Mouse (Mus musculus): ENCODE measurements around the gene Trabd2b.

The Trabd2b gene

GRCm38 (mm10) chr4:114399821-114400220, 6.7 kb upstream of the Trabd2b start:
- no peak for DNase-seq

DNA sequence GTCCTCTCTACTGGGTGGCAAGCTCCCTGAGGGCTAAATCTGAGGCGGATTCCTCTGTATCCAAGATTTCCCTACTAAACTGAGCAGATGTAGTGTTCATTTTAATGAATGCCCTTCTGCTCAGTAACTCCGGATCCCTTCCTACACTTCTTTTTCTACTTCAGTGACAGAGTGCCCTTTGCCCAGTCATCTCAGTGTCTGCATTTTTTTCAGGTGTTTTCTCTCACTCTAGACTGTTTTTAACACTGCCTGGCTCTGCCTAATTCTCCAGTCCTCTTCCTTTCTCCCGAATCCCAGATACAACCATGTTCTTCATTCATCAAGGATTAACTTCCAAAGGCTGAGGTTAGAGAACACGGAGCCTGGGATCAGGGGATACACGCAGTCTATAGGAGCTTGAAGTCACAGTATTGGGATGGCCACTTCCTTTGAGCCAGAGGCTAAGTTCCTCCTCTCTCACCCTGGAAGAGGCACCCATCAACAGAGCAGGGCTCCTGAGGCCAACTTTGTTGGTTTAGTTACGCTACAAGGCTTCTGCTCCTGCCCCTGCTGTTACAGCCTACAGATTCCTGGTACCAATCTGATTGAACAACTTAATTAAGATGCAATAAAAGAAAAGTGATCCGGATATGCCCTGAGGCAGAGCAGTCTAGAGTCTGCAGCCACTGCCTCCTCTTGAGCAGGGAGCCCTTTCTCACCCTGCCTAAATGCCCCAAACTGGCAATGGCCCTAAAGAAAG, 4.4 kb upstream of the Trabd2b start:
- peak; percentile 29 to 38 for DNase-seq

- peak; percentile 92 to 95 for DNase-seq
Observed at GRCm38 (mm10) chr4:114405682-114406354, 706 bp upstream of the Trabd2b start.

DNA sequence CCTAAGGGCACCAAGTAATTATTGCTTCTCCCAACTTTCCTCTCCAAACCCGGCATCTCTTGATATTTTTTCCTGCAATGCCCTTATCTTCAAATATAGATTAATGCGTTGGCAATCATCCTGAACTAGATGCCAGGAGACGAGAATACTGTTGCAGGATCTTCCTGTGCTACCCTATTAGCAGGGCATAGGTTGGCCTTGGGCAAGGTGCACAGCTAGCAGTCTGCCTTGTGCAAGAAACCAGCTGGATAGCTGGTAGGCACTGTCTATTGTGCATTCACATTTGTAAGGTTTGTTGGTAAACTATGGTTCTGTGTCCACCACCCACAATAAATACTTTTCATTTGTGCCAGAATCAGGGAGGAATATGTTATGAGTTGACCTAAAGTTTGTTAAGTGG, 992 bp downstream of the Trabd2b start:
- DNase-seq = peak; percentile 25 to 36

DNA sequence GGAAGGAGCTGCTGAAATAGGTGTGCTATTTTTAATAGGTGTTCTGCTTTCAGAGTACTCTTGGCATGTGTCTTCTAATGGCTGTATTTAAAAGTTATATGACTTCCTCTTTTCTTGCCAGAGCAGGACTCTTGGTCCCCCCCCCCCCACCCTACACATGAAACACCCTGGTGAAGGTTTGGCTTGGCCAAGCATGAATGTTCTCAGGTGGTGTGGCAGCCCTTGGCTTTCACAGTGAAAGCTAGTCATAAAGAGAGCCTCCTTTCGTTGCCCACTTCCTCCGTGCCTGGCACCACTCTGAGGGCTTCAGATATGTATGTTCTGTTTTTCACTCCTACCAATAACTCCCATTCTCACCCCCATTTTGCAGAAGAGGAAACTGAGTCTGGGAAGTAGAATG, 1.8 kb downstream of the Trabd2b start:
- DNase-seq = peak in 1 of 2 experiments; percentile 32

DNA sequence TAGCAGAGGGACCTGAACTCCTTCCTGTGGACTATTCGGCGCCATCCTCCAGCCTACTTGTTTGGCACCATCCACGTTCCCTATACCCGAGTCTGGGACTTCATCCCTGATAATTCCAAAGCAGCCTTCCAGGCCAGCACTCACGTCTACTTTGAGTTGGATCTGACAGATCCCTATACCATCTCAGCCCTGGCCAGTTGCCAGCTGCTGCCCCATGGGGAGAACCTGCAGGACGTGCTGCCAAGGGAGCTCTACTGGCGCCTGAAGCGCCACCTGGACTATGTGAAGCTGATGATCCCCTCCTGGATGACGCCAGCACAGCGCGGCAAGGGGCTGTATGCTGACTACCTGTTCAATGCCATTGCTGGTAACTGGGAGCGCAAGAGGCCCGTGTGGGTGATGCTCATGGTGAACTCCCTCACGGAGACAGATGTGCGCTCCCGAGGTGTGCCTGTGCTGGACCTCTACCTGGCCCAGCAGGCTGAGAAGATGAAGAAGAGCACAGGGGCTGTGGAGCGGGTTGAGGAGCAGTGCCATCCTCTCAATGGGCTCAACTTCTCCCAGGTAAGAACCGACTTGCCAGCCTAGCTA, 2.5 kb downstream of the Trabd2b start:
- DNase-seq = peak in 1 of 2 experiments; percentile 52

GRCm38 (mm10) chr4:114409511-114409910, 3.0 kb downstream of the Trabd2b start:
- DNase-seq = peak; percentile 57 to 84

DNA sequence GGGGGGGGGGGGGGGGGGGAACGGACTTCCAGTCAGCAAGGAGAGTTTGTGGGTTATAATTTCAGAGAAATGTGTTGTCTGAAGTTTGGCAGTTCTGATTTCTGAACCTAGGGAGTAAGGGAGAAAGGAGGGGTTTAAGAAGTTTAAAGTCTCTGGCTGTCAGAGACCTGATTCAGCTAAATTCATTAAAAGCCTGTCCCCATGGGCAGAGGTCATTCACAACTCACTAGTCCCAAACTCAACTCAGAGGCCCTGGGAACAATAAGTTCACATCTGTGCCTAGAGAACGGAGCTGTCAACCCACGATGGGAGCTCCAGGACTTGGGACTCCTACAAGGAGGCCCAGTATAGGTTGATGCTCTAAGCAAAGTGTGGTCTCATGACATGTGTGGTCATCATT, 3.5 kb downstream of the Trabd2b start:
- DNase-seq = peak; percentile 55 to 71

GRCm38 (mm10) chr4:114410443-114410842, 3.9 kb downstream of the Trabd2b start:
- peak; percentile 36 to 47 for DNase-seq

DNA sequence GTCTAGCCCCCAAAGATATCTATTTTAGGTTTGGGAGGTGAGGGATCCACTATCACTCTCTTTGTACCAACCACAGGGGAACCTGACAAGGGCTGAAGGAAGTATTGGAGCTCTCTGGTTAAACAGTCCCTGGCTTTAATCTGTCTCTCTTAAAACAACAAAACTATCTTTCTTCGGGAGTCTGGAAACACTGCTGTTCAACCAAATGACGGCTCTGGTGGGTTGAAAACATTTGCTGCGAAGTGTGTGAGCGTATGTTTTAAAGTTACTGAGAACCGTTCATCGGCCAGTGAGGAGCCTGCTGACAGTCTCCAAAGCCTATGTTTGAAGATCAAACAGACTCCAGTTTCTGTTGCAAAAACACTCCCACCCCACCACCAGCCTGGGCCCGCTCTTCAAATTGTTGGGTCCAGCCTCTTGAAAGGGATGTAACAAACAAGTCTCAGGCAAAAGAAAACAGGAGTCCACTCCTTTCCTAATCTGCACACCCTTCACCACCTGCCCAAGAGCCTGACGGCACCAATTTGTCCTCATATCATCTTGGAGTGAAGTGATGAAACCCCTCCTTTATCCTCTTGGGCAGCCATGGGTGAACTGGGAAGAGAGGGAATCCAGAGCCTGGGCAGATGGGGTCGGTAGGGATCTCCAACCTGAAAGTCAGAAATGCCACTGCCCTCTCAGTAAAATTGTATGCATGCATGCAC, 4.6 kb downstream of the Trabd2b start:
- DNase-seq = no peak

DNA sequence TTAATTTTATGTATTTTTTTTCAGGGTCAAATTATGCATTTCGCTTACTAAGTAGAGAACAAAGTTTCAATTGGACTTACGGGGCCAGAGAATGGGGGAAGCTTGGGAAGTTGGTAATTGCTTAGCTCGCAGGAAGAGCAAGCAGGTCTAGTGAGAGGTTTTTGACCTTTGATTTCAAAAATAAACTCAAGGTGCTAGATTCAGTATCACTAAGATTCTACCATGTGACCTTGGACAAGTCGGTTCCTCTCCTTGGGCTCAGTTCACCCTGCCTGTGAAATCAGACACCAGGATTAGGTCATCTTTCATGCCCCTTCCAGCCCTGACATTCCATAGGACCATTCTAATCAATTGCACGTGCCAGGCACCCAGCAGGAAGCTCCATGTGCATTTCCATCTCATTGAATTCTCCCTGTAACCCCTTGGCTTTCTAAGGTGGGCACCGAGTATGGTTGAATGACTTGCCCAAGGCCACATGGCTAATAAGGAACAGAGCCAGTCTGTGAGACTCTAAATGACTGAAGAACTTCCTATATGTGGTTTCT, 5.4 kb downstream of the Trabd2b start:
- DNase-seq = peak in 1 of 2 experiments; percentile 35

DNA sequence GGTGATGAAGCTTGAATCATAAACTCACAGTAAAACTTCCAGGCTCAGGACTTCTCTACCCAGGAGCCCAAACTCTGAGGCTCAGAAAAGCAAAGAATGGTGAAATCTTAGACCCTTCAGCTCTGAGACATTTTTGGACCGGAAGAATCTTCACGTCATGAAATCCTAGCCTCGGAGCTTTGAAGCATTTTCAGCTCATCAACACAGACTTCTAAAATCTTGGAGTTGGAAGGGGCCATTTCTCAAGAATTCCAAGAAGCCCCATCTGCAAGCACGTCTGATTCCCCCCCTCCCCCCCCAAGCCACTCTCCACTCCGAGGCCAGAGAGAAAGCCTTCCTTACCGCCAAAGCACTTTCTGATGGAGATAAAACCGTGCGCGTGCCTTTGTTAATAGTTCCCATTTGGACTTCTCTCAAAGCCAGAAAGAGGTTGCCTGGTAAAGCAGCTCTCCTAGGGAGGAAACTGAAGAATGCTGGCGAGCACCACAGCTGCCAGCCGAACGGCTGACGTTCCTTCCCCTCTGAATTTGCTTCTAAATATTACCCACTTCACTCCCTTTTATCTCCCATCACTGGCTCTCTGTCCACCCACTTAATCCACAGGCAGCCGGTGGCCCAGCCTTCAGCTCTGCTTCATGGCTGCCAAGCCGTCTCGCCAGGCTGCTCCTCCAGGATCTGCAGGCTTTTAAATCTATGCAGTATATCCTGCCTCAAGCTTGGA, 9.6 kb downstream of the Trabd2b start:
- DNase-seq = no peak

GRCm38 (mm10) chr4:114420154-114420553, 13.6 kb downstream of the Trabd2b start:
- no peak for DNase-seq

DNA sequence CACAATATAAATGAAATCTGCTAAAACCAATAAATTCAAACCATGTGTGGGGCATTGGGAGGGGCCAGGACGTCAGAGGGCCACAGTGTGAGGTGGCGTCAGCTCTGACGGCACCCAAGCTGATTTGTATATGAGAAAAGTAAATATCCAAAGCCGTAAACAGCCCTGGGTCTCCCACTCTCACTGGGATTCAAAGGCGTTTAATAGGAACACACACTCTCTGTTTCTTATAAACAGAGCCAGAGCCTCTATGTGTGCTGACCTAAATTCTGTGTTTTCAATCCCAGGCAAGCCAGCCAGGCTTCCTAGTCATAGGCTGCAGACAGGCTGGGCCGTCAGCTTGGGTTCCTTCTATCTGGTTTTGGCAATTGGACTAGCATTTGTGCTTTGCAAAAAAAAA, 16.6 kb downstream of the Trabd2b start:
- no peak for DNase-seq

GRCm38 (mm10) chr4:114425808-114426207, 19.3 kb downstream of the Trabd2b start:
- DNase-seq = no peak

- no peak for DNase-seq
Observed at GRCm38 (mm10) chr4:114432742-114433141, 26.2 kb downstream of the Trabd2b start.

GRCm38 (mm10) chr4:114433440-114433839, 26.9 kb downstream of the Trabd2b start:
- no peak for DNase-seq

DNA sequence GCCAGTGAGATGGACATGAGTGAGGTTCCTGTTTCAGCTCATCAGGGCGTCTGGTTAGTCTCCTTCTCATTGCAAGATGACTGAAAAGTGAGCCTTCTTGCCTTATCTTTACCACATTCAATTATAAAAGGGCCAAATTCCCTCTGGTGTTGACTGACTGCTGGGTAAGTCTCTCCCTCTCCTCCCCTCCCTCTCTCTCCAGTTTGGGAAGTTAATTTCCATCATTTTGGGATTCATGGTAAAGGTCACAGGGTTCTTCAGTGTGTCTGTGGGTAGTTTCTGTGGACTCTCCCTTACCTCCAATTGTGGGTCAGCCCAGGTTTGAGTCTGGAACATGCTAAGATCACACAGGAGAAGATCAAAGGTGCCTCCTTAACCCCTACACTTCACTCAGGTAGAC, 28.2 kb downstream of the Trabd2b start:
- DNase-seq = no peak

GRCm38 (mm10) chr4:114435381-114435780, 28.9 kb downstream of the Trabd2b start:
- no peak for DNase-seq

DNA sequence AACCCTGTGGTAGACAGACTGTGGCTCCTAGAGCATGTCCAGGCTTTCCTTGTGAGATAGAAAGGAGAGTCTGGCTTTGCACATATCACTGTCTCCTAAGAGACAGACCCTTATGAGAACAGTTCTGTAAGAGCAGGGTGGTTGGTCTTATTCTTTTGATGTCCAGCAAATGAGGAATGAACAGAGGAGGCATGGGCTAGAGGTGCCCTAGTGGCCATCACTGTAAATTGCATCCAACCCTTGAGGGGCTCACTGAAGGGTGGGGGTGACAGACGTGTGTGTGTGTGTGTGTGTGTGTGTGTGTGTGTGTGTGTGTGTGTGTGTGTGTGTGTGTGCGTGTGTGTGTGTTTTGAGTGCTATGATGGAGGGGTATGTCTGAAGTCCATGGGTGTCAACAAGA, 32.2 kb downstream of the Trabd2b start:
- no peak for DNase-seq

DNA sequence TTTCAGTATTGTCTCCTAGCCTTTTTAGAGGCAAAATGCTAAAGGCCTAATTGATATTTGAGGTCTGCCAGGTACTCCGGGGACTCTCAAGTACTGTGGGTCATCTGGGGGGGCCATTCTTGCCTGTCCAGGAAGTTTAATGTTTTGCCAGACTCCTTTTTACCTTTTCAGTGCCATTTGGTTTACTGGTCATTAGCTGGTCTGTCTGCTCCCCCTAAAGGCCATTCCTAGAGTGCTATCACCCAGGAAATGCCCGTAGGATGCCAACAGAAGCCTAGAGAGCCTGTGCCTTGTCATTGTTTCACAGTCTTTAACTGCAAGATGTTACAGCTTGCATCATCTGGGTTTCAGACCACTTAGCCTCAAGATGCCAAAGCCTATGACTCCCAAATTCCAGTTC, 35.7 kb downstream of the Trabd2b start:
- peak; percentile 62 to 79 for DNase-seq

DNA sequence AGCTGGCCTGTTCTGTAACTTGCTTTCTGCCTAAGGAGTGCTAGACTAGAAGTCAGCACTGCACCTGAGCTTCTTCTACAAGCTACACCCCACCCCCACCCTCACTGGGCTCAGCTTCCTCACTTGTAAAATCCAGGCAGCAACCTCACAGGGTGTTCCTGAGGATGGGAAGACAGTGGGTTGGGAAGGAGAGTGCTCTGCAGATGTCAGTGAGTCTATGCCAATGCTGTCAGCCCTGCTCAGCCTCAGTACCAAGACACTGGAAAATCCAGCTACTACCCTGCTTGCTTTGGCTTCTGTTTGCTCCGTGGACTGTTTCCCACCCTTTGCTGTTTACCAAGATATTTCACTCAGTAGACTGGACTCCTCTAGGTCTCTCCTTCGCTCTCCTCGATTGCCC, 36.1 kb downstream of the Trabd2b start:
- no peak for DNase-seq

Data from kidney, postnatal 36 days (tissue).